Mouse (Mus musculus): ENCODE data around the gene Lactb. TPM values are rescaled to one million over a fixed set of nuclear protein-coding genes. Genes with fewer than 3 reads are reported as not detected.
A peak's percentile ranks its signal among the peaks of the same experiment; 100 is the strongest.

Lactb gene
- total and polyA plus RNA-seq, 2 experiments = 24.4 to 41.4 TPM

DNA sequence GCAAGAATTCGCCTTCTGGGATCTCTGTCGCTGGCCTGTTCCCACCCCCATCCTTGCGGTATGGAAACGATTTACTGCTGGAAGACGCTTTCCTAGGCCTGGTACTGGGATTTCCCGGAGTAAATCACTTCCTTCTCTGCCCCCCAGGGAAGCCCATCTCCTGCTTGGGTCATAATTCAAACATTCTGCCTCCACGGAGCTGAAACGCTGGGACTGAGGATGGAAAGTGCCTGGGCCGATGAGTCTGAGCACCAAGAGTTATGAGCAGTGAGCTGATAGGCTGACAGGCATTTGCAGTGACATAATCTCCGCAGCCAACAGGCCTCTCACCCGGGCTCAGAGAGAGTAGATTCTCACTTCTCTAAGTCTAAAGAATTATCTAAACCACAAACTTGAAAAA, 33.5 kb upstream of the Lactb start:
- Histone ChIP-seq H3K79me2 (ENCODE audit: control insufficient read depth, insufficient read depth, low read length) (no peaks in the 10 kb centered on the region), H3K36me3 (ENCODE audit: control insufficient read depth, insufficient read depth, low read length) (no peaks in the 10 kb centered on the region)

DNA sequence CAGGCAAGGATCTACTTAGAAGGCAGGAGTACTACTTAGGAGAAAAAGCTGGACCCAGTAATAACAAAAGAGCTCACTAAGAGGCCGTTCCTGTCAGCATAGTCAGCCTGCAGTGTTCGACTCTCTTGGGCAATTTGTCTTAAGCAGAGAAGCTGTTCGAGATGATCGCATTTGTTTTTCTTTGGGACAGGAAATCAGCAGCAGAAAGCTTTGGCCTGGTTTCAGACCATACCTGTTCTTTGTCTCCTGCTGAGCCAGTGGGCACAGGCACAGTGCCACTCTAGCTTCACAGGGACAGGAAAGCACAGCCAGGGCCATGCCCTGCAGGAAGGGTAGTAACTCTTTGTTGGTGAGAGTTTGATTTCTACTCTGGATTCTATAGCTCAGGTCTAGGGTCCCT, 31.1 kb upstream of the Lactb start:
- no peak for DNase-seq (ENCODE audit: extremely low read depth, low read depth, low spot score)
- H3K9ac ChIP-seq (ENCODE audit: low read depth, low read length) = no peak overlapping the region

More for the DNA sequence above, 33.5 kb upstream of the Lactb start:
- no peak overlapping the region for H3K9ac ChIP-seq (ENCODE audit: low read depth, low read length)
- H3K27ac ChIP-seq (replicated peaks; ENCODE audit: insufficient read depth, low read depth, low read length) = no peak overlapping the region
- TF ChIP-seq POLR2A (IDR thresholded peaks at IDR 0.05; ENCODE audit: extremely low read depth, insufficient read depth, low read length) (no peak), CTCF (IDR thresholded peaks at IDR 0.05; ENCODE audit: low read depth, low read length) (no peak)
- no peak for DNase-seq (ENCODE audit: extremely low read depth, low read depth, low spot score)
- WGBS = 77% methylated on average over 11 of the region's 11 CpGs
- no peaks in the 10 kb centered on the region for H3K4me1 ChIP-seq (ENCODE audit: control insufficient read depth, insufficient read depth, low read length)
- H3K4me3 ChIP-seq (ENCODE audit: insufficient read depth, low read depth, low read length) = no peak overlapping the region
- H3K27me3 ChIP-seq (ENCODE audit: control insufficient read depth, insufficient read depth, low read length) = no peaks in the 10 kb centered on the region

DNA sequence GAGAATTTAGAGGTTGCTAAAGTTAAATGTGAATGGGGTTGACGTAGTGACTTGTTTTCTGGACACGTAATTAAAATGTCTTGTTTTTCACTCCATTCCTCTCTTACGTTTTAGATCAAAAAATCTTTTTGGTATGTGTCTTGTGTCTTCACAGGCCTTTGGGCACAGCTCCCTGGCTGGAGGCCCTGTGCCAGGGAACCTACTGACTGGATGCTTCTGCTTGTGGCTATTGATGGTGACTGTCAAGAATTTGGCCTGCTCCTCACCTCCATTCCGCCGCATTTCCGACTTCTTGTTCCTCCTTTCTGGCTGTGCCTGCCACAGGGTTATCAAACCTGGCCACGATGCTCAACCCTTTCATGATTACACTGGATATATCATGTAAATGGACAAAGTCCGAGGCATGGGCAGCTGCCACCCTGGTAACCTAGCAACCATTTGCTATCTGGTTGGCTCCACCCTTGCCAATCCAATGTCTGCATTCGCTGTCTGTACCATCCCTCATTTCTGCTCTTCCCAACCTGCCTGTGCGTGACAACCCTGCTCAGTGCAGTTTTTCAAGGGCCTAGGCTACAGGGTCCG, 30.0 kb upstream of the Lactb start:
- Histone ChIP-seq H3K27me3 (ENCODE audit: control insufficient read depth, insufficient read depth, low read length) (no peaks in the 10 kb centered on the region), H3K4me1 (ENCODE audit: control insufficient read depth, insufficient read depth, low read length) (no peaks in the 10 kb centered on the region), H3K36me3 (ENCODE audit: control insufficient read depth, insufficient read depth, low read length) (no peaks in the 10 kb centered on the region), H3K79me2 (ENCODE audit: control insufficient read depth, insufficient read depth, low read length) (no peaks in the 10 kb centered on the region), H3K27ac (replicated peaks; ENCODE audit: insufficient read depth, low read depth, low read length) (no peak overlapping the region), H3K9ac (ENCODE audit: low read depth, low read length) (no peak overlapping the region), H3K4me3 (ENCODE audit: insufficient read depth, low read depth, low read length) (no peak overlapping the region)
- 66% methylated on average over 11 of the region's 11 CpGs for WGBS
- TF ChIP-seq CTCF (IDR thresholded peaks at IDR 0.05; ENCODE audit: low read depth, low read length) (no peak), POLR2A (IDR thresholded peaks at IDR 0.05; ENCODE audit: extremely low read depth, insufficient read depth, low read length) (no peak)
- peak; percentile 9 for DNase-seq (ENCODE audit: extremely low read depth, low read depth, low spot score)

More for the DNA sequence above, 31.1 kb upstream of the Lactb start:
- Histone ChIP-seq H3K4me3 (ENCODE audit: insufficient read depth, low read depth, low read length) (no peak overlapping the region), H3K36me3 (ENCODE audit: control insufficient read depth, insufficient read depth, low read length) (no peaks in the 10 kb centered on the region), H3K4me1 (ENCODE audit: control insufficient read depth, insufficient read depth, low read length) (no peaks in the 10 kb centered on the region), H3K27me3 (ENCODE audit: control insufficient read depth, insufficient read depth, low read length) (no peaks in the 10 kb centered on the region), H3K79me2 (ENCODE audit: control insufficient read depth, insufficient read depth, low read length) (no peaks in the 10 kb centered on the region), H3K27ac (replicated peaks; ENCODE audit: insufficient read depth, low read depth, low read length) (no peak overlapping the region)
- 86% methylated on average over 4 of the region's 4 CpGs for WGBS
- TF ChIP-seq POLR2A (IDR thresholded peaks at IDR 0.05; ENCODE audit: extremely low read depth, insufficient read depth, low read length) (no peak), CTCF (IDR thresholded peaks at IDR 0.05; ENCODE audit: low read depth, low read length) (no peak)

DNA sequence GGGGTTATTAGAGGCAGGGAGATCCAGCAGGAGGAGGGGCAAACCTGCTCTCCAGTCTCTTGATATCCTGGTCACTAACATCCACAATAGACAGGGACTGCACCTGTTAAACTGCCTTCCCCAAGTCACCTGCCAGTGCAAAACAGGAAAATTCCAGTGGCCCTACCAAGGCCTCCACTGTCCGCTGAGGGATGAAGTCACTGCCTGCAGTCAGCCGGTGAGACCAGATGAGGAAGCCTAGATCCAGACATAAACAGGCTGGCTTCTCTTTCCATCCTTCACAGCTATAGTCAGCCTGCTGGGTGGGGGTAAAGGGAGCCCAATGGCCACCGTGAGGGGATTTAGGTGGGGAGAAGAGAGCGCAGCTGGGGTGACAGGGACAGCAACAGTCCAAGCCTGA, 28.4 kb upstream of the Lactb start:
- no peak for TF ChIP-seq POLR2A (IDR thresholded peaks at IDR 0.05; ENCODE audit: extremely low read depth, insufficient read depth, low read length)
- TF ChIP-seq CTCF (IDR thresholded peaks at IDR 0.05; ENCODE audit: low read depth, low read length) = no peak
- Histone ChIP-seq H3K4me1 (ENCODE audit: control insufficient read depth, insufficient read depth, low read length) (no peaks in the 10 kb centered on the region), H3K27ac (replicated peaks; ENCODE audit: insufficient read depth, low read depth, low read length) (no peak overlapping the region), H3K36me3 (ENCODE audit: control insufficient read depth, insufficient read depth, low read length) (no peaks in the 10 kb centered on the region), H3K9ac (ENCODE audit: low read depth, low read length) (no peak overlapping the region), H3K27me3 (ENCODE audit: control insufficient read depth, insufficient read depth, low read length) (no peaks in the 10 kb centered on the region), H3K79me2 (ENCODE audit: control insufficient read depth, insufficient read depth, low read length) (no peaks in the 10 kb centered on the region), H3K4me3 (ENCODE audit: insufficient read depth, low read depth, low read length) (no peak overlapping the region)
- WGBS = 81% methylated on average over 4 of the region's 4 CpGs
- DNase-seq (ENCODE audit: extremely low read depth, low read depth, low spot score) = no peak

DNA sequence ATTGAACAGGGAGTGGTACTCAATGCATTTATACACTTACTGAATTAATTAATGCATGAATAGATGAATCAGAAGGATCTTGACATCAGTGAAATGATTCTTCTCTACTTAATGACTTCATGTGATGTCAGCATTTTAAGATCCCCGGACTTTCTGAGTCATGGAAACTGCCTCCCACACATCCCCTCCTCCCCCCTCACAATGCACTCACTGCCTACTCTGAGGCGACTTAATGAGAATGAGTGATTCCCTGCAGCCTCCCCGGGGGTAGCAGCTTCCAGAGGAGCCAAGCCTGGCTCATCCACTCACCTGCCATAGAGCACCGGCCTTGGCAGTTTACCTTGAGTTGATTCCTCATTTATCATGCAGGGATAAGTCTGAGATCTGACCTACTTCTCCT, 27.9 kb upstream of the Lactb start:
- Histone ChIP-seq H3K4me3 (ENCODE audit: insufficient read depth, low read depth, low read length) (no peak overlapping the region), H3K27me3 (ENCODE audit: control insufficient read depth, insufficient read depth, low read length) (no peaks in the 10 kb centered on the region), H3K36me3 (ENCODE audit: control insufficient read depth, insufficient read depth, low read length) (no peaks in the 10 kb centered on the region), H3K79me2 (ENCODE audit: control insufficient read depth, insufficient read depth, low read length) (no peaks in the 10 kb centered on the region), H3K4me1 (ENCODE audit: control insufficient read depth, insufficient read depth, low read length) (no peaks in the 10 kb centered on the region), H3K27ac (replicated peaks; ENCODE audit: insufficient read depth, low read depth, low read length) (no peak overlapping the region), H3K9ac (ENCODE audit: low read depth, low read length) (no peak overlapping the region)
- no peak for TF ChIP-seq CTCF (IDR thresholded peaks at IDR 0.05; ENCODE audit: low read depth, low read length)
- TF ChIP-seq POLR2A (IDR thresholded peaks at IDR 0.05; ENCODE audit: extremely low read depth, insufficient read depth, low read length) = no peak
- DNase-seq (ENCODE audit: extremely low read depth, low read depth, low spot score) = no peak
- 66% methylated on average over 4 of the region's 4 CpGs for WGBS

DNA sequence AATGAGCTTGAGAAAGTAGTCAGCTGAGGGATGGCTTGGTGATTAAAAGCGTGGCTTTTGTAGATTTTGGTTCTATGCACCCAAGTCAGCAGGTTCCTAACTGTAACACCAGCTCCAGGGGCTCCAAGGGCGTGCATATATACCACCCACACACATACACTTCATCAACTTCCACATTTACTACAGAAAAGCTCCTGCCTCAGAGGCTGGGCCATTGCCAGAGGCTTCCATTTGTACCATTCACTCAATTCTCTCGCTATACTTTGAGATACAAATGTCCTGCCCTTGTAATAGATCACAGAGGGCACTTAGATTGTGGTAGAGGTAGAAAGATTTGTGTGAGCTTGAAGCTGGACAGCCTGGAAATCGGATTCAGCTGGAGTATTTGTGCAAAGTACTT, 26.2 kb upstream of the Lactb start:
- 76% methylated on average over 4 of the region's 4 CpGs for WGBS
- Histone ChIP-seq H3K27ac (replicated peaks; ENCODE audit: insufficient read depth, low read depth, low read length) (no peak overlapping the region), H3K4me3 (ENCODE audit: insufficient read depth, low read depth, low read length) (no peak overlapping the region), H3K4me1 (ENCODE audit: control insufficient read depth, insufficient read depth, low read length) (no peaks in the 10 kb centered on the region), H3K27me3 (ENCODE audit: control insufficient read depth, insufficient read depth, low read length) (no peaks in the 10 kb centered on the region), H3K36me3 (ENCODE audit: control insufficient read depth, insufficient read depth, low read length) (no peaks in the 10 kb centered on the region), H3K9ac (ENCODE audit: low read depth, low read length) (no peak overlapping the region), H3K79me2 (ENCODE audit: control insufficient read depth, insufficient read depth, low read length) (no peaks in the 10 kb centered on the region)
- no peak for TF ChIP-seq POLR2A (IDR thresholded peaks at IDR 0.05; ENCODE audit: extremely low read depth, insufficient read depth, low read length)
- TF ChIP-seq CTCF (IDR thresholded peaks at IDR 0.05; ENCODE audit: low read depth, low read length) = no peak
- DNase-seq (ENCODE audit: extremely low read depth, low read depth, low spot score) = no peak
